Mouse (Mus musculus): ENCODE results near the gene Col25a1.

GRCm38 (mm10) chr3:130256059-130256458, 124.8 kb downstream of the Col25a1 start:
- no peak for TF ChIP-seq CTCF (IDR thresholded peaks at IDR 0.05; ENCODE audit: insufficient read depth, low read depth, low read length)
- no peak for TF ChIP-seq POLR2A (IDR thresholded peaks at IDR 0.05; ENCODE audit: insufficient read depth, low read depth, low read length)

Data from olfactory bulb, adult 2 months (tissue).